Mouse (Mus musculus) hindbrain, postnatal 0 days (tissue): ENCODE data around the gene Gm20683. TPM values are rescaled to one million over a fixed set of nuclear protein-coding genes. Genes with fewer than 3 reads are reported as not detected.

ENCODE experiments used
- ATAC-seq: fragments of 200-750 bp; cut with Nextera tagmentation; 2 replicates; pipeline ENCODE4 v1.8.0; 2017; ENCODE audit warnings: mild to moderate bottlenecking, moderate TSS enrichment, moderate library complexity
- DNase-seq: peaks from one replicate; pipeline ENCODE4 v3.0.0-alpha.2; 2015; ENCODE audit warnings: low spot score
- H3K27ac ChIP-seq: fragments of 300-500 bp; sonication (generic); 2 replicates; pipeline ENCODE4 v1.5.1; 2014; ENCODE audit warnings: mild to moderate bottlenecking
- H3K27me3 ChIP-seq: fragments of 300-500 bp; sonication (generic); 2 replicates; pipeline ENCODE4 v1.6.1; 2014; ENCODE audit warnings: low read length, mixed read lengths; ENCODE audit not compliant: insufficient read depth
- H3K36me3 ChIP-seq: fragments of 300-500 bp; sonication (generic); 2 replicates; pipeline ENCODE4 v1.6.1; 2014; ENCODE audit warnings: low read length, mixed read lengths; ENCODE audit not compliant: insufficient read depth
- H3K4me1 ChIP-seq: fragments of 300-500 bp; sonication (generic); 2 replicates; pipeline ENCODE4 v1.6.1; 2014; ENCODE audit warnings: antibody characterized with exemption, low read length, mixed read lengths; ENCODE audit not compliant: insufficient read depth
- H3K4me2 ChIP-seq: fragments of 300-500 bp; sonication (generic); 2 replicates; pipeline ENCODE4 v1.6.1; 2014; ENCODE audit warnings: low read depth, mild to moderate bottlenecking, low read length, moderate library complexity, mixed read lengths
- H3K4me3 ChIP-seq: fragments of 300-500 bp; sonication (generic); 2 replicates; pipeline ENCODE4 v1.5.1; 2014; ENCODE audit warnings: low read length
- H3K9ac ChIP-seq: fragments of 300-500 bp; sonication (generic); replicated peaks from 2 replicates; pipeline ENCODE4 v1.6.1; 2014; ENCODE audit warnings: mild to moderate bottlenecking, low read length, moderate library complexity, mixed read lengths
- H3K9me3 ChIP-seq: fragments of 300-500 bp; sonication (generic); 2 replicates; pipeline ENCODE4 v1.6.1; 2016; ENCODE audit warnings: low read length, mixed read lengths
- CTCF ChIP-seq: IDR thresholded peaks from 2 replicates; pipeline ENCODE4 v1.5.1; 2016; ENCODE audit warnings: antibody characterized with exemption, control low read depth, low read depth
- WGBS: fragments of 180-500 bp; shearing (Covaris S2); extraction: QIAGEN DNeasy Blood & Tissue Kit; methylation state at CpG from one replicate; pipeline ENCODE4 v1.1.7; 2014; 5-methylcytosine and 5-hydroxymethylcytosine counted together
- polyA plus RNA-seq: library from polyadenylated mRNA; unstranded; fragments of >200 nt; fragmentation: Nextera tagmentation; extraction: Ambion mirVana; gene quantifications from 2 replicates; pipeline ENCODE4 v1.2.1, GENCODE M21; 2015
- total RNA-seq: library from RNA; depleted of rRNA; stranded (reverse); fragments of >200 nt; gene quantifications from 2 replicates; pipeline ENCODE4 v1.2.3, GENCODE M21; 2014

Gm20683 gene
- total and polyA plus RNA-seq, 2 experiments from 2014 or later, result 12.9 to 40.0 TPM

GRCm38 (mm10) chr17:25843636-25844395 is 2.3 kb upstream of the Gm20683 start:
- Histone ChIP-seq H3K4me3 (peak overlapping the region; percentile 83), H3K4me2 (peak overlapping the region; percentile 67), H3K27ac (peak overlapping the region; percentile 83), H3K4me1 (peaks cover 7% of the 10 kb centered on the region; the same call in 1 of the 2 replicates), H3K36me3 (peaks cover 36% of the 10 kb centered on the region), H3K9ac (peak overlapping the region; percentile 75), H3K9me3 (no peaks in the 10 kb centered on the region), H3K27me3 (no peaks in the 10 kb centered on the region)
- no peak for TF ChIP-seq CTCF
- DNase-seq (peak; percentile 32), ATAC-seq (no peak)
- WGBS, result 3% methylated on average over 37 of the region's 38 CpGs

GRCm38 (mm10) chr17:25843122-25843521 is 1.6 kb upstream of the Gm20683 start:
- Histone ChIP-seq H3K27ac (no peak overlapping the region), H3K27me3 (no peaks in the 10 kb centered on the region), H3K9me3 (no peaks in the 10 kb centered on the region), H3K36me3 (peaks cover 37% of the 10 kb centered on the region), H3K4me3 (peak overlapping the region; percentile 83), H3K9ac (peak overlapping the region; percentile 75), H3K4me1 (peaks cover 7% of the 10 kb centered on the region; the same call in 1 of the 2 replicates), H3K4me2 (peak overlapping the region; percentile 67)
- DNase-seq, result no peak
- WGBS, result 91% methylated on average over 4 of the region's 4 CpGs
- ATAC-seq, result no peak
- no peak for TF ChIP-seq CTCF

- 74% methylated on average over 3 of the region's 3 CpGs for WGBS
- H3K27me3 ChIP-seq, result no peaks in the 10 kb centered on the region
- no peaks in the 10 kb centered on the region for H3K9me3 ChIP-seq
- no peak overlapping the region for H3K9ac ChIP-seq
- peaks cover 11% of the 10 kb centered on the region for H3K4me1 ChIP-seq
- no peak for TF ChIP-seq CTCF
- H3K27ac ChIP-seq, result no peak overlapping the region
- ATAC-seq (no peak), DNase-seq (no peak)
- H3K4me3 ChIP-seq, result no peak overlapping the region
- no peak overlapping the region for H3K4me2 ChIP-seq
- H3K36me3 ChIP-seq, result peaks cover 37% of the 10 kb centered on the region
These were observed 946 bp upstream of the Gm20683 start for GRCm38 (mm10) chr17:25842509-25842908.

GRCm38 (mm10) chr17:25840519-25840918 is 1.0 kb downstream of the Gm20683 start:
- H3K27ac ChIP-seq, result no peak overlapping the region
- H3K36me3 ChIP-seq, result peaks cover 37% of the 10 kb centered on the region
- no peak overlapping the region for H3K9ac ChIP-seq
- ATAC-seq, result no peak
- DNase-seq, result no peak
- no peak overlapping the region for H3K4me2 ChIP-seq
- 94% methylated on average over 6 of the region's 6 CpGs for WGBS
- no peaks in the 10 kb centered on the region for H3K9me3 ChIP-seq
- peaks cover 27% of the 10 kb centered on the region for H3K4me1 ChIP-seq
- no peak for TF ChIP-seq CTCF
- H3K4me3 ChIP-seq, result no peak overlapping the region
- no peaks in the 10 kb centered on the region for H3K27me3 ChIP-seq

GRCm38 (mm10) chr17:25839455-25840235 is 1.9 kb downstream of the Gm20683 start:
- no peak for ATAC-seq
- no peak for DNase-seq
- Histone ChIP-seq H3K4me2 (no peak overlapping the region), H3K9ac (no peak overlapping the region), H3K4me3 (no peak overlapping the region), H3K27ac (no peak overlapping the region), H3K9me3 (no peaks in the 10 kb centered on the region), H3K36me3 (peaks cover 37% of the 10 kb centered on the region), H3K27me3 (no peaks in the 10 kb centered on the region), H3K4me1 (peaks cover 36% of the 10 kb centered on the region)
- TF ChIP-seq CTCF, result no peak
- WGBS, result 86% methylated on average over 14 of the region's 14 CpGs

- H3K9me3 ChIP-seq, result no peaks in the 10 kb centered on the region
- DNase-seq, result no peak
- no peak overlapping the region for H3K4me2 ChIP-seq
- TF ChIP-seq CTCF, result no peak
- WGBS, result 85% methylated on average over 4 of the region's 4 CpGs
- no peak overlapping the region for H3K27ac ChIP-seq
- H3K4me3 ChIP-seq, result no peak overlapping the region
- ATAC-seq, result no peak
- peaks cover 37% of the 10 kb centered on the region for H3K36me3 ChIP-seq
- H3K9ac ChIP-seq, result no peak overlapping the region
- no peaks in the 10 kb centered on the region for H3K27me3 ChIP-seq
- H3K4me1 ChIP-seq, result peaks cover 43% of the 10 kb centered on the region
These were observed 2.7 kb downstream of the Gm20683 start for GRCm38 (mm10) chr17:25838904-25839303.

- Histone ChIP-seq H3K4me2 (peak overlapping the region; percentile 80), H3K36me3 (peaks cover 37% of the 10 kb centered on the region), H3K27me3 (no peaks in the 10 kb centered on the region), H3K4me3 (no peak overlapping the region), H3K27ac (peak overlapping the region; percentile 89), H3K4me1 (peaks cover 38% of the 10 kb centered on the region), H3K9me3 (no peaks in the 10 kb centered on the region), H3K9ac (peak overlapping the region; percentile 72; the same call in 1 of the 2 replicates)
- no peak for TF ChIP-seq CTCF
- ATAC-seq (no peak), DNase-seq (peak; percentile 54)
- WGBS, result 18% methylated on average over 3 of the region's 3 CpGs
These were observed 4.0 kb downstream of the Gm20683 start for GRCm38 (mm10) chr17:25837533-25837932.
